Mouse (Mus musculus) brain, embryonic 14.5 days (tissue): ENCODE data around the gene Nlrc5.

Experiments
- CTCF ChIP-seq: fragments of 200-500 bp; IDR thresholded peaks from 2 replicates; pipeline ENCODE4 v1.5.1; 2012; ENCODE audit warnings: inconsistent platforms, mild to moderate bottlenecking, moderate library complexity, borderline replicate concordance; ENCODE audit not compliant: insufficient read depth, insufficient read length; ENCODE audit errors: extremely low read depth
- POLR2A ChIP-seq: fragments of 200-500 bp; IDR thresholded peaks from 2 replicates; pipeline ENCODE4 v1.6.1; 2012; ENCODE audit warnings: mild to moderate bottlenecking, inconsistent platforms, borderline replicate concordance; ENCODE audit not compliant: poor library complexity, insufficient read depth, insufficient read length, severe bottlenecking; ENCODE audit errors: extremely low read depth

GRCm38 (mm10) chr8:94515430-94516208 is 81.5 kb downstream of the Nlrc5 start:
- TF ChIP-seq CTCF (no peak), POLR2A (no peak)
